Mouse (Mus musculus) heart, postnatal 0 days (tissue): ENCODE data around the gene Rnf150.

Experiments
- CTCF ChIP-seq: IDR thresholded peaks from 2 replicates; pipeline ENCODE4 v1.5.1; 2016; ENCODE audit warnings: antibody characterized with exemption, control low read depth, low read depth
- EP300 ChIP-seq: IDR thresholded peaks from 2 replicates; pipeline ENCODE4 v1.6.1; 2016; ENCODE audit warnings: antibody characterized with exemption, low read depth

DNA sequence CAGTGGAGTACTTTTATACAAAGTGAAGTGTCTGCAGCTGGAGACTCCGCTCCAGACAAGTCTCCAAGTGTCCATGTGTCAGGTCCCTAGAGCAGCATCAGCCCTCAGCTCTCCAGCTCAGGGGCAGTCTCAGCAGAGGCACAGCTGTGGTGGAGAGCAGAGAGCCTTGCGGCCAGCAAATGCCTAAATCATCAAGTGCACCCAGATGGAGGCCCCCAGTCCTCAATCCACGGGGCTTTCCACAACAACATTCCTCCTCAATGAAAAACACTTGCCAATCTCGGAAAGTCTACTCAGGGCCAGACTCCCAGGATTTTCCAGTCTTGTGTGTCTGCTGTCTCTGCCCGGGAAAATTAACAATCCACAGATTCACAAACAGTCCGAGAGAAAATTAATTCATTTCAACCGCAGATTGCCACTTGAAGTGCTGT is 186.0 kb downstream of the Rnf150 start:
- TF ChIP-seq CTCF, result no peak
- no peak for TF ChIP-seq EP300
